Mouse (Mus musculus) MEL-GATA-1-ER (cell line): ENCODE measurements around the gene Vmn1r135.
"Not testable (repeated sequence)": the region's sequence is repeated elsewhere in the genome, so short reads cannot be mapped to it uniquely, and the experiment has no call there.

Experiments used
- DNase-seq: peaks from one replicate; pipeline ENCODE4 v3.0.0-alpha.2; 2012; ENCODE audit warnings: low read depth; ENCODE audit errors: extremely low read depth

Vmn1r135 gene

DNA sequence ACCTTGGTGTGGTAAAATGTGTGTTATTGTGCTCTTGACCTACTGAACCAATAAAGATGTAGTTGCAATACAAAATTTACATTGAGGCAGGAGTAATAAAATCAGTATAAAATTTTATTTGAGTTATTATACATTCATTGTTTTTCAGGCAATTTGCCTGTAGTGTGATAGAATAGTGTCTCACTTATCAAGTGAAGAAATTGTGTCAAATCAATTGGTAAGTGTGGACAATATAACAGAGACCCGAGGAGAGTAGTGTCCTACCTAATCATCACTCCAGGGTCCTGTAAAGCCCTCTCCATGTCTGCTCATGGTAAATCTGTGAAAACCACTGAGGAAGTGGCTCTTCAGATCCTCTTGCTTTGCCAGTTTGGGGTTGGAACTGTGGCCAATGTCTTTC is at the start of gene Vmn1r135:
Vmn1r135 (plus strand) TSS at position 301 of the 400 bp plus-strand sequence.
- DNase-seq, result not testable (repeated sequence)

GRCm38 (mm10) chr7:21796628-21797027 is 35.5 kb upstream of the Vmn1r135 start, which contains the start of gene Gm4177:
TSS of gene Gm4177 (minus strand) at chr7:21796728.
- not testable (repeated sequence) for DNase-seq

DNA sequence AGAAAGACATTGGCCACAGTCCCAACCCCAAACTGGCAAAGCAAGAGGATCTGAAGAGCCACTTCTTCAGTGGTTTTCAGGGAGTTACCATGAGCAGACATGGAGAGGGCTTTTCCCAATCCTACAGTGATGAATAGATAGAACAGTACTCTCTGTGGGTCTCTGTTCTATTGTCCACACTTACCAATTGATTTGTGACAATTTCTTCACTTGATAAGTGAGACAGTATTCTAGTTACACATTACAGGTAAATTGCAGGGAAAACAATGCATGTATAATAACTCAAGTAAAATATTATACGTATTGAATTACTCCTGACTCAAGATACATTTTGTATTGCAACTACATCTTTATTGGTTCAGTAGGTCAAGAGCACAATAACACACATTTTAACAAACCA is 12.0 kb downstream of the Vmn1r135 start, which contains the start of gene Gm5725:
Gm5725 (minus strand) TSS at position 101 of the 400 bp plus-strand sequence.
- not testable (repeated sequence) for DNase-seq
